Mouse (Mus musculus) lung, postnatal 0 days (tissue): ENCODE results near the gene Gm21973. TPM values are rescaled to one million over a fixed set of nuclear protein-coding genes. Genes with fewer than 3 reads are reported as not detected.

Experiments used
- ATAC-seq: fragments of 200-750 bp; cut with Nextera tagmentation; 2 replicates; pipeline ENCODE4 v1.8.0; 2017; ENCODE audit warnings: moderate library complexity
- DNase-seq: peaks from one replicate; pipeline ENCODE4 v3.0.0-alpha.2; 2016; ENCODE audit warnings: low spot score
- H3K27ac ChIP-seq: fragments of 300-500 bp; sonication (generic); 2 replicates; pipeline ENCODE4 v1.5.1; 2014; ENCODE audit warnings: antibody characterized with exemption, mild to moderate bottlenecking, low read length, mixed read lengths
- H3K27me3 ChIP-seq: fragments of 300-500 bp; sonication (generic); replicated peaks from 2 replicates; pipeline ENCODE4 v1.6.1; 2014; ENCODE audit warnings: low read length, mixed read lengths; ENCODE audit not compliant: insufficient read depth
- H3K36me3 ChIP-seq: fragments of 300-500 bp; sonication (generic); 2 replicates; pipeline ENCODE4 v1.6.1; 2014; ENCODE audit warnings: low read length, mixed read lengths; ENCODE audit not compliant: insufficient read depth
- H3K4me1 ChIP-seq: fragments of 300-500 bp; sonication (generic); 2 replicates; pipeline ENCODE4 v1.6.1; 2014; ENCODE audit warnings: antibody characterized with exemption, low read depth, low read length, mixed read lengths; ENCODE audit not compliant: insufficient read depth
- H3K4me2 ChIP-seq: fragments of 300-500 bp; sonication (generic); replicated peaks from 2 replicates; pipeline ENCODE4 v1.6.1; 2014; ENCODE audit warnings: low read depth, mild to moderate bottlenecking, low read length, moderate library complexity, mixed read lengths
- H3K4me3 ChIP-seq: fragments of 300-500 bp; sonication (generic); 2 replicates; pipeline ENCODE4 v1.5.1; 2014; ENCODE audit warnings: low read depth, low read length
- H3K9ac ChIP-seq: fragments of 300-500 bp; sonication (generic); replicated peaks from 2 replicates; pipeline ENCODE4 v1.6.1; 2014; ENCODE audit warnings: low read depth, mild to moderate bottlenecking
- H3K9me3 ChIP-seq: fragments of 300-500 bp; sonication (generic); 2 replicates; pipeline ENCODE4 v1.6.1; 2016; ENCODE audit warnings: low read length, mixed read lengths
- CTCF ChIP-seq: IDR thresholded peaks from 2 replicates; pipeline ENCODE4 v1.5.1; 2016; ENCODE audit warnings: antibody characterized with exemption, mild to moderate bottlenecking
- EP300 ChIP-seq: IDR thresholded peaks from 2 replicates; pipeline ENCODE4 v1.6.1; 2016; ENCODE audit warnings: antibody characterized with exemption, mild to moderate bottlenecking, control low read depth
- WGBS: fragments of 180-500 bp; shearing (Covaris S2); extraction: QIAGEN DNeasy Blood & Tissue Kit; methylation state at CpG from one replicate; pipeline ENCODE4 v1.1.7; 2014; 5-methylcytosine and 5-hydroxymethylcytosine counted together
- polyA plus RNA-seq: library from polyadenylated mRNA; unstranded; fragments of >200 nt; fragmentation: Nextera tagmentation; extraction: Ambion mirVana; gene quantifications from 2 replicates; pipeline ENCODE4 v1.2.1, GENCODE M21; 2015

Gene Gm21973
- polyA plus RNA-seq, 1 experiment from 2014 or later, result not detected

DNA sequence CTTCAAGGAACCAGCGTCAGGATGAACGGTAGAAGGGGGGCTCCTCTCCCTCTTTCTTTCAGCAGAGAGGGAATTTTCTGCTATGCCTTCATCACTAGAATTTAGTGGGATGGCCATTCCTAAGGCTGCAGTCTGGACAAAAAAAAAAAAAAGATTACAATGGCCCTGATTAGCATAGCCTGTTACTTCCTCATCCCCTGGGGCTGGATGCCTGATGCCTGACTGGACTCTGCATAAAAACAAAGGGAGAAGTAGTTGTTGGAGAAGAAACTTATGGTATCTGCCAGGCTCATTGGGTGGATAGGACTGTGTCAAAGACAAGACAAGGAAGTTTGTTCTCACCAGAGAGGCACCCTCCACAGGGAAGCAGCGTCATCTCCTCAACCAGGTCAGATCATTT, 25.7 kb upstream of the Gm21973 start:
- H3K9me3 ChIP-seq, result no peaks in the 10 kb centered on the region
- no peaks in the 10 kb centered on the region for H3K4me1 ChIP-seq
- no peak overlapping the region for H3K9ac ChIP-seq
- ATAC-seq (no peak), DNase-seq (no peak)
- TF ChIP-seq CTCF (no peak), EP300 (no peak)
- no peak overlapping the region for H3K4me3 ChIP-seq
- H3K27me3 ChIP-seq, result no peaks in the 10 kb centered on the region
- no peak overlapping the region for H3K27ac ChIP-seq
- WGBS, result 83% methylated on average over 3 of the region's 3 CpGs
- no peak overlapping the region for H3K4me2 ChIP-seq
- H3K36me3 ChIP-seq, result no peaks in the 10 kb centered on the region

DNA sequence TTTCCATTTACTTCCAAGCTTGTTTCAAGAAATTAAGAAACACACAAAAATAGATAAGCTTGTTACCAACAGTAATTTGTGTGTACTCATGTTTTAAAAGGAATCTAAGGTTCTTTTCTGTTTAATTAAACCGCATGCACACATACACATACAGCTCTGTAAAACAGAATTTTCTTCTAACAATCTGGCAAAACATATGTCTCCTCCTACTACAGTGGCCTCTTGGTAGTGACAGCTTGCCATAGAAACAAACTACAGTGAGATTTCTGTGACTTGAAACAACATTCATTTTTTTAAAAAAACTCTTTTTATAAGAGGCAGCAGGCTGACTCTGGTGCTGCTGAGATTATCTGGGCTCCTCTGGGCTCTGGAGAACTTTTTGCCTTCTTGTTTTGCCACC, 18.7 kb upstream of the Gm21973 start:
- no peak overlapping the region for H3K9ac ChIP-seq
- no peaks in the 10 kb centered on the region for H3K36me3 ChIP-seq
- 91% methylated on average over 1 of the region's 1 CpGs for WGBS
- no peak for DNase-seq
- H3K4me2 ChIP-seq, result no peak overlapping the region
- no peaks in the 10 kb centered on the region for H3K27me3 ChIP-seq
- no peaks in the 10 kb centered on the region for H3K9me3 ChIP-seq
- H3K4me1 ChIP-seq, result no peaks in the 10 kb centered on the region
- no peak overlapping the region for H3K4me3 ChIP-seq
- no peak for TF ChIP-seq CTCF
- TF ChIP-seq EP300, result no peak
- H3K27ac ChIP-seq, result no peak overlapping the region
- no peak for ATAC-seq

DNA sequence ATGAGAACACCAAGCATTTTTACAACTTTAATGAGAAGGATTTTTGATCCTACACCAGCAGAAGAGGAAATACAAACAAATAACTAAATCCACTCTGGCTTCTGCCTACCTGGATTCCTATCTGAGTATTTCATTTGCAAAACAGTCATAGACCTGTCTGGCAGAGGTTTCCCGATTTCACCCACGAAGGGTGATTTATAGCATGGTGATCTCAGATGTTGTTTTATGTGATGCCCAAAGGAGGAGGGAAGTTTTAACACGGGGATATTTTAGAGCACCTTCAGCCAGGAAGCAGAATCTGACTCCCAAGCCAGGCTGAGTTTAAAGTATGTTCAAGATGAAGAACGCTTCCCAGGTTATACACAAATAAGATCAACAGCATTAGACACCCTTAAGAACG, 13.4 kb upstream of the Gm21973 start:
- no peaks in the 10 kb centered on the region for H3K27me3 ChIP-seq
- H3K36me3 ChIP-seq, result no peaks in the 10 kb centered on the region
- 67% methylated on average over 5 of the region's 5 CpGs for WGBS
- no peak for DNase-seq
- no peak overlapping the region for H3K4me2 ChIP-seq
- TF ChIP-seq CTCF, result no peak
- no peak for TF ChIP-seq EP300
- no peak for ATAC-seq
- no peak overlapping the region for H3K27ac ChIP-seq
- no peak overlapping the region for H3K9ac ChIP-seq
- H3K4me3 ChIP-seq, result no peak overlapping the region
- no peaks in the 10 kb centered on the region for H3K9me3 ChIP-seq
- H3K4me1 ChIP-seq, result no peaks in the 10 kb centered on the region

DNA sequence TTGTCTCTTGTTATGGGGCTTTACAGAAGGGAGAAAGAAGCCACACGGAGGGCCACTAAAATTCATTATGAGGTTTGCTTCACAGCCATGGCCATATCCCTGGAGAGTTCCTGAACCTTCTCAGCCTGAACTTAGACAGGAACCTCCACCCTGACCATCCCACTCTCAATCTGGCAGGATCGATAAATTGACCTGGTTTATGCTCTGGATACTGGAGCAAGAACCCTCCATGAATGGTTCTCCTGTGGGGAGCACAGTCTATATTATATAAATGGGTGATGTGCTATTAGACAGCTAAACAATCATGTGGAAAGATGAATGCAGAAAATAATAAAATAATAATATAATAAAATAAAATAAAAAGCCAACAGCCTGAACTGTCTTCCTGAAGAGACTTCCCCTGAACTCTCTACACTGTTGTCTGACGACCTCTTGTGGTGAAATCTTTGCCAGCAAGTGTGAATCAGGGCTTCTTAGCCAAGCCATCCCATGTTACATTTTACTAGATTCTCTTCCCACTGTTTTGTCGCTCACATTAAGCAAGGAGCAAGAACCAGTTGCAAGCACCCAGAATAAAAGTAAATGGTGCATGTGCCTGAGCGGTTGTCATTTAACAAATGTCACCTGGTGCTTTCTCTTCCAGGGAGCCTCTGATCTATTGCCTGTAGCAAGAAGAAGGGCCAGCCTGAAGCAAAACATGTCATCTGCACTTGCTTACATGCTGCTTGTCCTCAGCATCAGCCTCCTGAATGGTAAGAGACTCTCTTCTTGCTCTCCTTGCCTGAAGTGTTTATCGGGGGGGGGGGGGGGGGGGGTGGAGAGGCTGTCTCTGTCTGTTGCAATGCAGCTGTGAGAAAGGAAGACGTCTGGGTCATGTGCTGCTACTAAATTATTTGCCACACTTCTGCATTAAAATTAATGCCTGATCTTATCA, 11.4 kb upstream of the Gm21973 start:
- Histone ChIP-seq H3K9ac (no peak overlapping the region), H3K36me3 (no peaks in the 10 kb centered on the region), H3K4me1 (no peaks in the 10 kb centered on the region), H3K4me2 (no peak overlapping the region), H3K9me3 (no peaks in the 10 kb centered on the region), H3K27me3 (no peaks in the 10 kb centered on the region), H3K4me3 (no peak overlapping the region), H3K27ac (no peak overlapping the region)
- TF ChIP-seq EP300 (no peak), CTCF (peak; percentile 72)
- ATAC-seq (no peak), DNase-seq (peak; percentile 67)
- 53% methylated on average over 6 of the region's 7 CpGs for WGBS

DNA sequence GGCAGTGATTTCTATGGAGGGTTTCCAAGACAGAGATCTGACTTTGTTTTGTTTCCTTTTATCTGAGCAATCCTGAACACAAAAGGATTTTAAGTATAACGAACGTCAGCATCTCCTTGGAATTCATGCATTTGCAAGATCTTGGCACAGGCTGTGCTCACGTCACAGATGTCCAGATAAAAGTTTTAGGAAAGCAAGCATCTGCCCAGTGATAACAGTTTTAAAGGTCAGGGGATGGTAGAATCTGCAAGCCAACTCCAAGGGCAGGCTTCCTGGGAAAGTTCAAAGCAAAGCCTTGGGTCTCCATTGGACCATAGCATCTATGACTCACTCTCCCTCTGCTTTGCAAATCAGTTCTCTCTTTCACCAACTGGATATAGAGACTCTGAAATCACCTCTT, 5.4 kb downstream of the Gm21973 start:
- Histone ChIP-seq H3K4me3 (no peak overlapping the region), H3K9me3 (no peaks in the 10 kb centered on the region), H3K27me3 (no peaks in the 10 kb centered on the region), H3K4me2 (no peak overlapping the region), H3K27ac (no peak overlapping the region), H3K9ac (no peak overlapping the region), H3K36me3 (no peaks in the 10 kb centered on the region), H3K4me1 (no peaks in the 10 kb centered on the region)
- TF ChIP-seq CTCF (no peak), EP300 (no peak)
- ATAC-seq, result no peak
- no peak for DNase-seq
- WGBS, result 70% methylated on average over 3 of the region's 3 CpGs

DNA sequence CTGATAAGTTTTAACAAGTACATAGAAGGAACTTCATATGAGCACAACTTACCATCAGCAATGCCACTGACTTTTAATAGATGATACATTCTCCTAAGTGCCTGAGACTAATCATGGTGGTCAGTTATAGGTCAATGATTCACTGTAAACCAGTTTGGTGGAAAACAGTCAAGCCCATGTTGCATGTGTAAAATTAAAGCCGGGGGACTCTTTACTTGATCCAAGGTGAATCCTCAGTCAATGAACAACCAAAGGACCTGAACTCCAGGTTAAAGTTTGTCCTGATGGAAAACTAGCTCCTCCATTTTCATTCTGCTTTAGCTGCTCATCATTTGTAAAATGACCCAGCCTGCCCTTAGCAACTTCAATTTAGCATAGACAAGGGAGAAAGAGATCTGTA, 7.4 kb downstream of the Gm21973 start:
- no peak for ATAC-seq
- WGBS, result 90% methylated on average over 1 of the region's 1 CpGs
- Histone ChIP-seq H3K4me3 (no peak overlapping the region), H3K9ac (no peak overlapping the region), H3K4me2 (no peak overlapping the region), H3K27me3 (no peaks in the 10 kb centered on the region), H3K27ac (no peak overlapping the region), H3K9me3 (no peaks in the 10 kb centered on the region), H3K4me1 (no peaks in the 10 kb centered on the region), H3K36me3 (no peaks in the 10 kb centered on the region)
- TF ChIP-seq EP300, result no peak
- no peak for TF ChIP-seq CTCF
- no peak for DNase-seq

DNA sequence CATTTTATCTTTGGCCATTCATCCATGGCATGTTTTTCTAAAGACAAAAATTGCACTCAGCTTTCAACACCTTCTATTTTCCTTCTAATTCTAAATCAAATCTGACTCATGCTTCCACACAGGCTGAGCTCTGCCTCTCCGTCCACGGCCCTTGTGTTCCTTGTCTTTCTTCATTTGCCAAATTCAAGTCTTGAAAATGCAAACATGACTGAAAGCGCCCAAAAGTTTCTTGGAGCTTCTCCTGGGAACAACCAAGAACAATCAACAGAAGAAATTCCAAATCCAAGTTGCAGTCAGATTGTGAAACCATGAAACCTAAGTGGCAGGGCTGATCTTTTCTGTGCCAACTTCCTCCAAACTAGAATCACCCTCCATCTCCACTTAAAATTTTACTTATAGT, 13.4 kb downstream of the Gm21973 start:
- no peak overlapping the region for H3K4me3 ChIP-seq
- no peak overlapping the region for H3K9ac ChIP-seq
- no peak overlapping the region for H3K4me2 ChIP-seq
- peak; percentile 30; the same call in 1 of the 2 replicates for ATAC-seq
- H3K36me3 ChIP-seq, result no peaks in the 10 kb centered on the region
- no peak for TF ChIP-seq CTCF
- TF ChIP-seq EP300, result no peak
- no peaks in the 10 kb centered on the region for H3K27me3 ChIP-seq
- H3K9me3 ChIP-seq, result no peaks in the 10 kb centered on the region
- H3K4me1 ChIP-seq, result no peaks in the 10 kb centered on the region
- DNase-seq, result peak; percentile 38
- WGBS, result 51% methylated on average over 3 of the region's 3 CpGs
- no peak overlapping the region for H3K27ac ChIP-seq
